Comparison of ENCODE assay signal across 9 mouse cellular contexts in genomic region chr3:94310911-94311310, GRCm38 (mm10). TPM values are rescaled to one million over a fixed set of nuclear protein-coding genes. Genes with fewer than 3 reads are reported as not detected.
DNase-seq lines count a peak whose midpoint lies in the region; ATAC-seq and TF ChIP-seq lines count a peak whose summit lies in the region.
"Had no signal": no experiment of that assay in that cellular context is flagged by ENCODE, and none has a peak within 500 bp of the region (broad histone marks: within the 10 kb centered on the region; RNA-seq: fewer than 3 reads in every experiment).

No protein-coding gene starts in this region.

- H3K4me3 ChIP-seq in heart, postnatal 0 days (ENCODE audit: low read depth, low read length) = peak overlapping the region; percentile 73
- H3K4me3 ChIP-seq in hindbrain, embryonic 14.5 days (replicated peaks; ENCODE audit: low read length) = peak overlapping the region; percentile 64
- peak overlapping the region; percentile 60 for H3K4me3 ChIP-seq in midbrain, embryonic 12.5 days

- H3K9me3 ChIP-seq in heart, postnatal 0 days (replicated peaks; ENCODE audit: control insufficient read depth, low read length) = no peaks in the 10 kb centered on the region
- no peaks in the 10 kb centered on the region for H3K9me3 ChIP-seq in hindbrain, embryonic 14.5 days (ENCODE audit: control insufficient read depth, low read length)
- H3K9me3 ChIP-seq in midbrain, embryonic 12.5 days = no peaks in the 10 kb centered on the region

- H3K4me2 ChIP-seq in heart, postnatal 0 days (ENCODE audit: low read depth, low read length) = peak overlapping the region; percentile 80
- peak overlapping the region; percentile 71 for H3K4me2 ChIP-seq in hindbrain, embryonic 14.5 days (replicated peaks)
- peak overlapping the region; percentile 72 for H3K4me2 ChIP-seq in midbrain, embryonic 12.5 days (replicated peaks)

- H3K27ac ChIP-seq in heart, postnatal 0 days (ENCODE audit: low read depth) = no peak overlapping the region
- H3K27ac ChIP-seq in hindbrain, embryonic 14.5 days = no peak overlapping the region; the same call in 1 of the 2 replicates
- H3K27ac ChIP-seq in midbrain, embryonic 12.5 days (replicated peaks) = no peak overlapping the region

- TF ChIP-seq POLR2A in brain, embryonic 14.5 days (IDR thresholded peaks at IDR 0.05; ENCODE audit: borderline replicate concordance, extremely low read depth, insufficient read depth, insufficient read length, poor library complexity, severe bottlenecking) = no peak

- ATAC-seq in heart, postnatal 0 days (ENCODE audit: insufficient read depth, low read depth) = no peak
- ATAC-seq in hindbrain, embryonic 14.5 days (ENCODE audit: low FRiP score) = no peak
- no peak for ATAC-seq in midbrain, embryonic 12.5 days (ENCODE audit: low FRiP score, low read depth)
- no peak for ATAC-seq in CD4-positive, CD25-positive, alpha-beta regulatory T cell, adult 4 months

- peak overlapping the region; percentile 71; the same call in 1 of the 2 replicates for H3K9ac ChIP-seq in heart, postnatal 0 days (replicated peaks; ENCODE audit: low read depth, low read length)
- peak overlapping the region; percentile 74 for H3K9ac ChIP-seq in hindbrain, embryonic 14.5 days
- peak overlapping the region; percentile 75 for H3K9ac ChIP-seq in midbrain, embryonic 12.5 days (replicated peaks)

- no peak for TF ChIP-seq CTCF in heart, postnatal 0 days (IDR thresholded peaks at IDR 0.05; ENCODE audit: low read depth)
- TF ChIP-seq CTCF in brain, embryonic 14.5 days (IDR thresholded peaks at IDR 0.05; ENCODE audit: borderline replicate concordance, extremely low read depth, insufficient read depth, insufficient read length) = no peak

- 75% methylated on average over 6 of the region's 6 CpGs for WGBS in heart, postnatal 0 days
- 79% methylated on average over 6 of the region's 6 CpGs for WGBS in hindbrain, embryonic 14.5 days
- 82% methylated on average over 6 of the region's 6 CpGs for WGBS in midbrain, embryonic 12.5 days

- DNase-seq in heart, postnatal 0 days (ENCODE audit: low spot score) = no peak
- DNase-seq in heart, postnatal 4 days = no peak
- peak; percentile 1 for DNase-seq in brain, embryonic 14.5 days (ENCODE audit: low read depth)
- no peak for DNase-seq in hindbrain, embryonic 14.5 days (ENCODE audit: low spot score)
- no peak for DNase-seq in left cerebral cortex, adult 9 months (ENCODE audit: low spot score in 2 of 2)
- DNase-seq in kidney, adult 8-10 months = no peak

- H3K27me3 ChIP-seq in heart, postnatal 0 days (ENCODE audit: control insufficient read depth, insufficient read depth, low read length) = no peaks in the 10 kb centered on the region
- H3K27me3 ChIP-seq in hindbrain, embryonic 14.5 days (ENCODE audit: control insufficient read depth, insufficient read depth, low read length) = no peaks in the 10 kb centered on the region
- H3K27me3 ChIP-seq in midbrain, embryonic 12.5 days = no peaks in the 10 kb centered on the region; the same call in 1 of the 2 replicates

- peaks cover 12% of the 10 kb centered on the region for H3K4me1 ChIP-seq in heart, postnatal 0 days (ENCODE audit: control insufficient read depth, insufficient read depth)
- peaks cover 6% of the 10 kb centered on the region; the same call in 1 of the 2 replicates for H3K4me1 ChIP-seq in hindbrain, embryonic 14.5 days (replicated peaks; ENCODE audit: control insufficient read depth, insufficient read depth, low read length)
- H3K4me1 ChIP-seq in midbrain, embryonic 12.5 days = peaks cover 13% of the 10 kb centered on the region

- no peak for TF ChIP-seq EP300 in heart, postnatal 0 days (IDR thresholded peaks at IDR 0.05; ENCODE audit: low read depth)

- H3K36me3 ChIP-seq in heart, postnatal 0 days (replicated peaks; ENCODE audit: control insufficient read depth, insufficient read depth, low read length) = no peaks in the 10 kb centered on the region
- no peaks in the 10 kb centered on the region for H3K36me3 ChIP-seq in hindbrain, embryonic 14.5 days (replicated peaks; ENCODE audit: control insufficient read depth, insufficient read depth)
- no peaks in the 10 kb centered on the region for H3K36me3 ChIP-seq in midbrain, embryonic 12.5 days

RNA-seq across cellular contexts. Expression of gene Them4, which starts 1.0 kb away (rescaled TPM):
- 1.4 and 6.1 TPM in 2 replicates for total RNA-seq in heart, postnatal 0 days (2014; rRNA removed; ENCODE audit: low replicate concordance)
- 16.2 and 17.3 TPM in 2 replicates for polyA plus RNA-seq in heart, postnatal 0 days (2015; fragmentation: Nextera tagmentation; extraction: Ambion mirVana)
- total RNA-seq in heart, postnatal 4 days (2021) = 10 to 100 TPM; 12.7 to 13.5 TPM
- polyA plus RNA-seq in brain, embryonic 14.5 days (2012; rRNA removed) = 19.2 and 22.3 TPM in 2 replicates
- 62.1 and 66.4 TPM in 2 replicates for polyA plus RNA-seq in hindbrain, embryonic 14.5 days (2014; fragmentation: Nextera tagmentation; extraction: Ambion mirVana)
- polyA plus RNA-seq in midbrain, embryonic 12.5 days (2016; fragmentation: Nextera tagmentation; extraction: Ambion mirVana) = 12.8 and 13.3 TPM in 2 replicates
- polyA plus RNA-seq in CD4-positive, CD25-positive, alpha-beta regulatory T cell, adult 4 months (2017; shearing (Covaris generic)) = 10 to 100 TPM in 1 of 2 experiments, 1 to 10 TPM in 1; 9.9 to 11.9 TPM

RNA-seq across cellular contexts. Expression of gene Them5, which starts 31.0 kb away (rescaled TPM):
- not detected in 2 replicates for total RNA-seq in heart, postnatal 0 days (2014; rRNA removed; ENCODE audit: low replicate concordance)
- polyA plus RNA-seq in heart, postnatal 0 days (2015; fragmentation: Nextera tagmentation; extraction: Ambion mirVana) = 0.10 TPM in 1 of 2 replicates, not detected in the other
- not detected for total RNA-seq in heart, postnatal 4 days (2021)
- polyA plus RNA-seq in brain, embryonic 14.5 days (2012; rRNA removed) = 0.26 and 1.4 TPM in 2 replicates
- polyA plus RNA-seq in hindbrain, embryonic 14.5 days (2014; fragmentation: Nextera tagmentation; extraction: Ambion mirVana) = not detected in 2 replicates
- polyA plus RNA-seq in midbrain, embryonic 12.5 days (2016; fragmentation: Nextera tagmentation; extraction: Ambion mirVana) = not detected in 2 replicates
- not detected for polyA plus RNA-seq in CD4-positive, CD25-positive, alpha-beta regulatory T cell, adult 4 months (2017; shearing (Covaris generic))
- total RNA-seq: left cerebral cortex, postnatal 14 days had no signal

RNA-seq across cellular contexts. Expression of gene Gm4778, which starts 47.1 kb away (rescaled TPM):
- not detected in 2 replicates for total RNA-seq in heart, postnatal 0 days (2014; rRNA removed; ENCODE audit: low replicate concordance)
- not detected in 2 replicates for polyA plus RNA-seq in heart, postnatal 0 days (2015; fragmentation: Nextera tagmentation; extraction: Ambion mirVana)
- not detected for total RNA-seq in heart, postnatal 4 days (2021)
- polyA plus RNA-seq in brain, embryonic 14.5 days (2012; rRNA removed) = not detected in 2 replicates
- not detected in 2 replicates for polyA plus RNA-seq in hindbrain, embryonic 14.5 days (2014; fragmentation: Nextera tagmentation; extraction: Ambion mirVana)
- polyA plus RNA-seq in midbrain, embryonic 12.5 days (2016; fragmentation: Nextera tagmentation; extraction: Ambion mirVana) = not detected in 2 replicates
- polyA plus RNA-seq in CD4-positive, CD25-positive, alpha-beta regulatory T cell, adult 4 months (2017; shearing (Covaris generic)) = not detected
- total RNA-seq: left cerebral cortex, postnatal 14 days had no signal

RNA-seq across cellular contexts. Expression of gene C2cd4d, which starts 51.3 kb away (rescaled TPM):
- total RNA-seq in heart, postnatal 0 days (2014; rRNA removed; ENCODE audit: low replicate concordance) = not detected in 2 replicates
- polyA plus RNA-seq in heart, postnatal 0 days (2015; fragmentation: Nextera tagmentation; extraction: Ambion mirVana) = 0.15 and 0.30 TPM in 2 replicates
- total RNA-seq in heart, postnatal 4 days (2021) = not detected
- polyA plus RNA-seq in brain, embryonic 14.5 days (2012; rRNA removed) = 1.0 and 1.3 TPM in 2 replicates
- polyA plus RNA-seq in hindbrain, embryonic 14.5 days (2014; fragmentation: Nextera tagmentation; extraction: Ambion mirVana) = 2.6 and 4.1 TPM in 2 replicates
- polyA plus RNA-seq in midbrain, embryonic 12.5 days (2016; fragmentation: Nextera tagmentation; extraction: Ambion mirVana) = 1.9 and 3.3 TPM in 2 replicates
- not detected for polyA plus RNA-seq in CD4-positive, CD25-positive, alpha-beta regulatory T cell, adult 4 months (2017; shearing (Covaris generic))
